Mouse (Mus musculus) liver, embryonic 16.5 days (tissue): Measurements from ENCODE around the gene Rasip1. TPM values are rescaled to one million over a fixed set of nuclear protein-coding genes. Genes with fewer than 3 reads are reported as not detected.

Experiments used
- ATAC-seq: fragments of 200-750 bp; cut with Nextera tagmentation; 2 replicates; pipeline ENCODE4 v1.8.0; 2017; ENCODE audit warnings: low read depth, mild to moderate bottlenecking, moderate number of reproducible peaks, moderate library complexity
- H3K27ac ChIP-seq: fragments of 300-500 bp; sonication (generic); 2 replicates; pipeline ENCODE4 v1.5.1; 2014; ENCODE audit warnings: mild to moderate bottlenecking, low read length
- H3K27me3 ChIP-seq: fragments of 300-500 bp; sonication (generic); 2 replicates; pipeline ENCODE4 v1.6.1; 2014; ENCODE audit warnings: low read depth, low read length, mixed read lengths; ENCODE audit not compliant: control insufficient read depth, insufficient read depth
- H3K36me3 ChIP-seq: fragments of 300-500 bp; sonication (generic); 2 replicates; pipeline ENCODE4 v1.6.1; 2014; ENCODE audit warnings: mild to moderate bottlenecking; ENCODE audit not compliant: control insufficient read depth, insufficient read depth
- H3K4me1 ChIP-seq: fragments of 300-500 bp; sonication (generic); 2 replicates; pipeline ENCODE4 v1.6.1; 2014; ENCODE audit warnings: low read depth, low read length, mixed read lengths; ENCODE audit not compliant: control insufficient read depth
- H3K4me2 ChIP-seq: fragments of 300-500 bp; sonication (generic); 2 replicates; pipeline ENCODE4 v1.6.1; 2014; ENCODE audit warnings: low read depth, low read length, mixed read lengths
- H3K4me3 ChIP-seq: fragments of 300-500 bp; sonication (generic); 2 replicates; pipeline ENCODE4 v1.5.1; 2014; ENCODE audit warnings: low read depth, mild to moderate bottlenecking, low read length
- H3K9ac ChIP-seq: fragments of 300-500 bp; sonication (generic); 2 replicates; pipeline ENCODE4 v1.6.1; 2014; ENCODE audit warnings: low read depth, low read length
- H3K9me3 ChIP-seq: fragments of 300-500 bp; sonication (generic); replicated peaks from 2 replicates; pipeline ENCODE4 v1.6.1; 2016; ENCODE audit warnings: low read length; ENCODE audit not compliant: control insufficient read depth
- WGBS: fragments of 180-500 bp; shearing (Covaris S2); extraction: QIAGEN DNeasy Blood & Tissue Kit; methylation state at CpG from one replicate; pipeline ENCODE4 v1.1.7; 2014; ENCODE audit not compliant: insufficient replicate concordance; 5-methylcytosine and 5-hydroxymethylcytosine counted together
- polyA plus RNA-seq: library from polyadenylated mRNA; unstranded; fragments of >200 nt; fragmentation: Nextera tagmentation; extraction: Ambion mirVana; gene quantifications from 2 replicates; pipeline ENCODE4 v1.2.1, GENCODE M21; 2015

Rasip1 gene
- polyA plus RNA-seq, 1 experiment from 2014 or later: 1.8 TPM

GRCm38 (mm10) chr7:45640191-45640957 is 13.1 kb downstream of the Rasip1 start:
- peaks cover 6% of the 10 kb centered on the region; the same call in 1 of the 2 replicates for H3K27me3 ChIP-seq
- 68% methylated on average over 19 of the region's 19 CpGs for WGBS
- H3K4me2 ChIP-seq: no peak overlapping the region
- no peaks in the 10 kb centered on the region for H3K9me3 ChIP-seq
- H3K27ac ChIP-seq: no peak overlapping the region
- H3K4me1 ChIP-seq: peaks cover 7% of the 10 kb centered on the region; the same call in 1 of the 2 replicates
- H3K9ac ChIP-seq: no peak overlapping the region
- no peaks in the 10 kb centered on the region for H3K36me3 ChIP-seq
- ATAC-seq: no peak
- H3K4me3 ChIP-seq: no peak overlapping the region

DNA sequence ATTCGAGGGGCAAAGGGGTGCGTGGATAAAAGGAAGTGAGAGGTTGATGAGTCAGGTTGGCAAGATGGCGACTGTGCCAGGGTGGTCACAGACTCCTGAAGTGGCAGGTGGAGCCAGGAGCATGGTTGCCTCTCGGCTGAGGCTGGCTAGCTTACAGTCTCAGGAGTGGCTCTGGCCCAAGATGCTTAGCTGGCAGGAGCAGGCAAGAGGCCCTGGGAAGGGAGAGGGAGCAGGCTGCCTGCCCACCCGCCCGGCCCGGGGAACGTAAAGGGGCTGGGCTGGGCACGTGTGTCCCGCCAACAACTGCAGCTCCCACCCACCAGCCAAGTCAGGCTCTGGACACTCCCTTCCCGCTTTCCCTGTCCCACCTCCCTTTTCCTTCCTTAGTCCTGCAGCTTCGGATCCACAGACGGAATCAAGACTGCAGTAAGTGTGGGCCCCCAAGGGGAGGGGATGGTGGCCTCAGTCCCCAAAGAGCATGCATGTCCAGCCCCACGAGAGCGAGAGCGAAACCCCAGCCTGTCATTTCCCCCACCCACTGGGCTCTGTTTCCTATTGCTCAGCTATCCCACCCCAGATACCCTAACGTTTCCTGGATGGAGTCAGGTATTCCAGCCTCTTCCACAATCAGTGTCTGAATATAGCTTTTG is 14.2 kb downstream of the Rasip1 start:
- Histone ChIP-seq H3K36me3 (no peaks in the 10 kb centered on the region), H3K4me3 (no peak overlapping the region), H3K4me1 (peaks cover 7% of the 10 kb centered on the region; the same call in 1 of the 2 replicates), H3K27me3 (peaks cover 6% of the 10 kb centered on the region; the same call in 1 of the 2 replicates), H3K9me3 (no peaks in the 10 kb centered on the region), H3K27ac (no peak overlapping the region), H3K4me2 (no peak overlapping the region), H3K9ac (no peak overlapping the region)
- 58% methylated on average over 17 of the region's 17 CpGs for WGBS
- ATAC-seq: no peak

DNA sequence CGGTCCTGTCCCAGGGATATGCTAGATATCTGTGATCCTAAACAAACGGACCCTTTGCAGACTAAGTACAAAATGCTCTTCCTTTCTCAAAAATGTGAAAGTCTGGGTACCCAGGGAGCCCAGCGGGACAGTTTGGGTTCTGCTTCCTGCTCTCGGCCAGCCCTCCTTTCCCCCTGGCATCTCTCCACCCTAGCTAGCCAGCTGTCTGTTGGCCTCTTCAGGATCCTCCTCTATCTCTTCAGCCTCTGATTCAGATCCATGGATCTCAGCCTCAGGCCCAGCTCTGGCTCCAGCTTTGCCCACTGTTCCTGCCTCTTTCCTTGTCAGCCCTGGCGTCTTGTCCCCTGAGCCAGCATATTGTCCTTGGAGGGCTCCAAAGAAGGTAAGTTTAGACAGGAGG is 14.8 kb downstream of the Rasip1 start:
- no peak overlapping the region for H3K27ac ChIP-seq
- peaks cover 7% of the 10 kb centered on the region; the same call in 1 of the 2 replicates for H3K4me1 ChIP-seq
- H3K36me3 ChIP-seq: no peaks in the 10 kb centered on the region
- H3K27me3 ChIP-seq: peaks cover 6% of the 10 kb centered on the region; the same call in 1 of the 2 replicates
- ATAC-seq: no peak
- no peak overlapping the region for H3K4me2 ChIP-seq
- WGBS: 67% methylated on average over 5 of the region's 5 CpGs
- no peaks in the 10 kb centered on the region for H3K9me3 ChIP-seq
- no peak overlapping the region for H3K9ac ChIP-seq
- H3K4me3 ChIP-seq: no peak overlapping the region

GRCm38 (mm10) chr7:45642503-45643255 is 15.4 kb downstream of the Rasip1 start:
- peak overlapping the region; percentile 56 for H3K4me2 ChIP-seq
- 31% methylated on average over 16 of the region's 16 CpGs for WGBS
- H3K27me3 ChIP-seq: peaks cover 6% of the 10 kb centered on the region; the same call in 1 of the 2 replicates
- peaks cover 7% of the 10 kb centered on the region; the same call in 1 of the 2 replicates for H3K4me1 ChIP-seq
- peak overlapping the region; percentile 43 for H3K4me3 ChIP-seq
- no peak overlapping the region for H3K27ac ChIP-seq
- H3K36me3 ChIP-seq: no peaks in the 10 kb centered on the region
- H3K9ac ChIP-seq: peak overlapping the region; percentile 13; the same call in 1 of the 2 replicates
- no peaks in the 10 kb centered on the region for H3K9me3 ChIP-seq
- ATAC-seq: no peak

- no peak overlapping the region for H3K27ac ChIP-seq
- H3K36me3 ChIP-seq: no peaks in the 10 kb centered on the region
- H3K4me1 ChIP-seq: peaks cover 7% of the 10 kb centered on the region; the same call in 1 of the 2 replicates
- peak; percentile 82 for ATAC-seq
- H3K27me3 ChIP-seq: peaks cover 6% of the 10 kb centered on the region; the same call in 1 of the 2 replicates
- peak overlapping the region; percentile 43 for H3K4me3 ChIP-seq
- no peaks in the 10 kb centered on the region for H3K9me3 ChIP-seq
- H3K9ac ChIP-seq: peak overlapping the region; percentile 13; the same call in 1 of the 2 replicates
- WGBS: 5% methylated on average over 28 of the region's 28 CpGs
- peak overlapping the region; percentile 56 for H3K4me2 ChIP-seq
These were observed 16.3 kb downstream of the Rasip1 start for GRCm38 (mm10) chr7:45643441-45644178.

DNA sequence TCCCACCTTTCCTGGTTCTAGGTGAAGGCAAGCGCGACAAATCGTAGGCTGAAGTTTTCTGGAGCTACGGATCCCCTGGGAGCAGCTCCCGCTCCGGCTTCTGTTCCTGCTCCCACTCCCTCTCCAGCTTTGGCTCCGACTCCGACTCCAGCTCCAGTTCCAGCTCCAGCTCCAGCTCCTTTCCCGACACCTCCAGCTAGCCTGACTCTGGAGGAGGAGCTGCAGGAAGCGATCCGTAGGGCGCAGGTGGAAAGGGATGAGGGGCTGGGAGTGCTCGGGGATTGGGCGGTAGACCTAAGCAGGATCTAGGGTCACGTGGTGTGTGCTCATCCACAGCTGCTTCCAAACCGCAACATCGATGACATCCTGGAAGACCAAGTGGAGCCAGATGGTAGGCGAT is 16.9 kb downstream of the Rasip1 start:
- H3K4me1 ChIP-seq: peaks cover 7% of the 10 kb centered on the region; the same call in 1 of the 2 replicates
- ATAC-seq: no peak
- H3K36me3 ChIP-seq: no peaks in the 10 kb centered on the region
- peak overlapping the region; percentile 43 for H3K4me3 ChIP-seq
- H3K9me3 ChIP-seq: no peaks in the 10 kb centered on the region
- H3K9ac ChIP-seq: no peak overlapping the region
- H3K4me2 ChIP-seq: peak overlapping the region; percentile 56
- H3K27ac ChIP-seq: no peak overlapping the region
- peaks cover 6% of the 10 kb centered on the region; the same call in 1 of the 2 replicates for H3K27me3 ChIP-seq
- 12% methylated on average over 18 of the region's 18 CpGs for WGBS

GRCm38 (mm10) chr7:45644872-45645590 is 17.7 kb downstream of the Rasip1 start:
- Histone ChIP-seq H3K27ac (no peak overlapping the region), H3K4me3 (no peak overlapping the region), H3K36me3 (no peaks in the 10 kb centered on the region), H3K4me2 (no peak overlapping the region), H3K27me3 (peaks cover 6% of the 10 kb centered on the region; the same call in 1 of the 2 replicates), H3K9ac (no peak overlapping the region), H3K9me3 (no peaks in the 10 kb centered on the region), H3K4me1 (peaks cover 7% of the 10 kb centered on the region; the same call in 1 of the 2 replicates)
- WGBS: 55% methylated on average over 6 of the region's 6 CpGs
- no peak for ATAC-seq

- 66% methylated on average over 7 of the region's 7 CpGs for WGBS
- Histone ChIP-seq H3K9ac (no peak overlapping the region), H3K36me3 (no peaks in the 10 kb centered on the region), H3K4me3 (no peak overlapping the region), H3K27ac (no peak overlapping the region), H3K4me2 (no peak overlapping the region), H3K4me1 (peaks cover 7% of the 10 kb centered on the region; the same call in 1 of the 2 replicates), H3K9me3 (no peaks in the 10 kb centered on the region), H3K27me3 (peaks cover 6% of the 10 kb centered on the region; the same call in 1 of the 2 replicates)
- ATAC-seq: no peak
These were observed 18.3 kb downstream of the Rasip1 start for GRCm38 (mm10) chr7:45645591-45645971.
